Mouse (Mus musculus): ENCODE measurements around the gene Tnfaip8l2.
"Not testable (repeated sequence)": the region's sequence is repeated elsewhere in the genome, so short reads cannot be mapped to it uniquely, and the experiment has no call there.

Gene Tnfaip8l2

GRCm38 (mm10) chr3:95112760-95113159 is 29.4 kb downstream of the Tnfaip8l2 start:
- DNase-seq (ENCODE audit: low read depth, low spot score): no peak

GRCm38 (mm10) chr3:95110911-95111726 is 31.0 kb downstream of the Tnfaip8l2 start, which contains the start of gene Vps72:
Gene Vps72, plus strand, starts transcription at chr3:95111022.
- DNase-seq (ENCODE audit: low read depth, low spot score): peak; percentile 81

- DNase-seq (ENCODE audit: low read depth, low spot score): no peak
Observed at GRCm38 (mm10) chr3:95107898-95108297, 34.3 kb downstream of the Tnfaip8l2 start.

GRCm38 (mm10) chr3:95107308-95107707 is 34.9 kb downstream of the Tnfaip8l2 start:
- not testable (repeated sequence) for DNase-seq (ENCODE audit: low read depth, low spot score)

GRCm38 (mm10) chr3:95106338-95107117 is 35.6 kb downstream of the Tnfaip8l2 start, which contains the start of gene Pip5k1a:
Gene Pip5k1a, minus strand, starts transcription at chr3:95106930.
- peak; percentile 97 for DNase-seq (ENCODE audit: low read depth, low spot score)

GRCm38 (mm10) chr3:95105586-95106337 is 36.4 kb downstream of the Tnfaip8l2 start:
- no peak for DNase-seq (ENCODE audit: low read depth, low spot score)

- no peak for DNase-seq (ENCODE audit: low read depth, low spot score)
Observed at GRCm38 (mm10) chr3:95105121-95105520, 37.0 kb downstream of the Tnfaip8l2 start.

- DNase-seq (ENCODE audit: low read depth, low spot score): no peak
Observed at GRCm38 (mm10) chr3:95100854-95101253, 41.3 kb downstream of the Tnfaip8l2 start.
